Mouse (Mus musculus): ENCODE measurements at regions not wholly inside any gene's neighbourhood (a gene's known extent, or its start where the extent isn't known, plus 50 kb on each side); places are given as distances from the start of the nearest gene placed in this dataset.
A peak's percentile ranks its signal among the peaks of the same experiment; 100 is the strongest.
"Not testable (repeated sequence)": the region's sequence is repeated elsewhere in the genome, so short reads cannot be mapped to it uniquely, and the experiment has no call there.

DNA sequence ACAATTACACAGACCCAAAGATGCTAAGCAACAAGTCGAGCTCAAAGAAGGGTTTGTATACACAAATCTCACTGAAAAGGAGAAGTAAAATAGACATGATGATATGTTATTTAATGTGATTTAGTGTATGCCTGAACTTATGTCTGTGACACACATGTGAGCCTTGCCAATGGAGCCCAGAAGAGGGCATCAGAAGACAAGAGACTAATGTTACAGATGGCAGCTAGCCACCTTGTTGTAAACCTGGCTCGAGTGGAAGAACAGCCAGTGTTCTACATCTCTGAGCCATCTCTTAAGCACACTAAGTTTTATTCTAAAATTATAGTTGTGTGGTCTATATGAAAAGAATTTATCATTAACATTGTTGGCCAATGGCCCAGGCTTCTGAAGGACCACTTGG lies 943.7 kb upstream of the Prmt6 start:
- DNase-seq (ENCODE audit: low read depth, low spot score): no peak

- peak; percentile 61 for DNase-seq (ENCODE audit: low read depth, low spot score)
Measured at GRCm38 (mm10) chr3:111166698-111167097, 915.9 kb upstream of the Prmt6 start.

DNA sequence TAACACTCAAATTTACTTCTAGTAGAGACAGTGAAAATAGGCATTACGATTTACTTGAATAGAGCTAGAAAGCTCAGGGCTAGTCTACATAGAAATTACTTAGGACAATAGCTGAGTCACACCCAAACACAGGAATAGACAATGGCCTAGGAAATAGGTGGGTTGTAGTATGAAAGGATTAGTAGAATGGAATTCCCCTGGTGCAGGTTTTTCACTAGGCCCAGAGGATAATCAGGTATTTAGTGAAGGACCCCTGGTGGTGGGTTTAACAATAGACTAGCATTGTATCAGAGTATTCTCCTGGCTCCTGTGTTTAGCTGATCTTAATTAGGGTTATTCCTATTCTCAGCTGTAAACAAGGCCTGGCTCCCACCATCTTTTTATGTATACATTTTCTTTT lies 890.4 kb upstream of the Prmt6 start:
- not testable (repeated sequence) for DNase-seq (ENCODE audit: low read depth, low spot score)

- peak; percentile 54 for DNase-seq (ENCODE audit: low read depth, low spot score)
Measured at GRCm38 (mm10) chr3:111108982-111109381, 858.2 kb upstream of the Prmt6 start.

GRCm38 (mm10) chr3:111102646-111103045 lies 851.8 kb upstream of the Prmt6 start:
- DNase-seq (ENCODE audit: low read depth, low spot score): peak; percentile 84

- DNase-seq (ENCODE audit: low read depth, low spot score): no peak
Measured at GRCm38 (mm10) chr3:111074311-111074710, 823.5 kb upstream of the Prmt6 start.

- DNase-seq (ENCODE audit: low read depth, low spot score): no peak
Measured at GRCm38 (mm10) chr3:111070301-111070700, 819.5 kb upstream of the Prmt6 start.

GRCm38 (mm10) chr3:111069843-111070242 lies 819.0 kb upstream of the Prmt6 start:
- peak; percentile 59 for DNase-seq (ENCODE audit: low read depth, low spot score)

DNA sequence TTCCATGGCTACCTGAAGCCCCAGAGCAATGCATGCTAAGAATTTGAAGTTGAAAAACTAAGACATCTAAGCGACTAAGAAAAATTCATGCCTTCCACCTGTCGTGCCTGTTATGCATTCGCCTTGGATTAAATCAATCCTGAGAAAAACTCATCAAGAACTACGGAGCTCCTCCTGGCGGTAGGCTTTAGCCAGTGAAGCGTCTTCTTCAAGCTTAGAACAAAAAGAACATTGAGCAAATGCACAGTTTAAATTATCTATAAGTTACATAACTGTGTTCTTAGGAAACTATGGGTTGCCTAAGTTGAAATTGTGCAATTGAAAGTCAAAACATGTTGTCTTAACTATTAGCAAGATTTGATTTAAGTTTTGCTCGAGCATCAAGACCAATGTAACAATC lies 818.4 kb upstream of the Prmt6 start:
- peak; percentile 87 for DNase-seq (ENCODE audit: low read depth, low spot score)

DNA sequence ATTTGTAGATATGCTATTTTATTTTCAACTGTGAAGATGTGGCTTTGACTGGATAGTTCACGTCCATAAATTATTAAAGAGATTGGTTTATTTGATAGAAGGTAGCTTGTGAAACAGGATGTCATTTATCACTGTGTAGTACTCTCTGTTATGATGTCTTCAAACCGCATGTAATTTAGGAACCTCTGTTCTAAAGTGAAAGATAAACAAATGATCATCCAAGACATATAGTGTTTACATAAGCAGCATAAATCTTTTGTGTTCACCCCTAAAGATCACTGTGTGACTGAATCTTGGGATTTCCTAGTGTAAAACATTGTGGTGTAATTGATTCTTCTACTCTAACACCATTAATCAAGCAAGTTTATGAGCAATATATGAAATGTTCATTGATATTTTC lies 798.8 kb upstream of the Prmt6 start:
- DNase-seq (ENCODE audit: low read depth, low spot score): no peak

All from brain, adult 2 months (tissue).